Mouse (Mus musculus) CD4-positive, CD25-positive, alpha-beta regulatory T cell, adult 4 months (primary cell): ENCODE results near the gene Hnrnpa3. TPM values are rescaled to one million over a fixed set of nuclear protein-coding genes. Genes with fewer than 3 reads are reported as not detected.
A peak's percentile ranks its signal among the peaks of the same experiment; 100 is the strongest.
"Not testable (repeated sequence)": the region's sequence is repeated elsewhere in the genome, so short reads cannot be mapped to it uniquely, and the experiment has no call there.

Experiments used
- ATAC-seq: one replicate; pipeline ENCODE4 v1.8.0; 2017
- polyA plus RNA-seq, 2 experiments: library from polyadenylated mRNA; unstranded; fragments of 100-300 nt; shearing (Covaris generic); gene quantifications; one replicate each; pipeline ENCODE4 v1.2.1; 2017

Gene Hnrnpa3
- polyA plus RNA-seq, 2 experiments from 2014 or later, result 113 to 198 TPM

GRCm38 (mm10) chr2:75637361-75637760 is 21.7 kb upstream of the Hnrnpa3 start:
- no peak for ATAC-seq

GRCm38 (mm10) chr2:75637822-75638221 is 21.2 kb upstream of the Hnrnpa3 start:
- ATAC-seq, result not testable (repeated sequence)

GRCm38 (mm10) chr2:75639535-75639934 is 19.5 kb upstream of the Hnrnpa3 start:
- ATAC-seq, result not testable (repeated sequence)

- not testable (repeated sequence) for ATAC-seq
These were observed 16.7 kb upstream of the Hnrnpa3 start for GRCm38 (mm10) chr2:75642312-75642711.

- ATAC-seq, result no peak
These were observed 16.1 kb upstream of the Hnrnpa3 start for GRCm38 (mm10) chr2:75642795-75643550.

- ATAC-seq, result no peak
These were observed 15.1 kb upstream of the Hnrnpa3 start for GRCm38 (mm10) chr2:75643950-75644349.

- no peak for ATAC-seq
These were observed 13.8 kb upstream of the Hnrnpa3 start for GRCm38 (mm10) chr2:75645251-75645650.

- no peak for ATAC-seq
These were observed 8.6 kb upstream of the Hnrnpa3 start for GRCm38 (mm10) chr2:75650437-75650836.

GRCm38 (mm10) chr2:75653150-75653549 is 5.9 kb upstream of the Hnrnpa3 start:
- ATAC-seq, result no peak

- ATAC-seq, result no peak
These were observed 4.4 kb upstream of the Hnrnpa3 start for GRCm38 (mm10) chr2:75654679-75655078.

- ATAC-seq, result no peak
These were observed 2.1 kb upstream of the Hnrnpa3 start for GRCm38 (mm10) chr2:75656924-75657323.

- no peak for ATAC-seq
These were observed 962 bp upstream of the Hnrnpa3 start for GRCm38 (mm10) chr2:75657907-75658691.

- ATAC-seq, result peak; percentile 56
These were observed 534 bp downstream of the Hnrnpa3 start for GRCm38 (mm10) chr2:75659629-75659960.

GRCm38 (mm10) chr2:75660255-75660948 is 1.3 kb downstream of the Hnrnpa3 start:
- ATAC-seq, result no peak

GRCm38 (mm10) chr2:75661106-75661505 is 2.0 kb downstream of the Hnrnpa3 start:
- ATAC-seq, result no peak

- no peak for ATAC-seq
These were observed 10.7 kb downstream of the Hnrnpa3 start for GRCm38 (mm10) chr2:75669491-75670445.

- ATAC-seq, result no peak
These were observed 11.6 kb downstream of the Hnrnpa3 start for GRCm38 (mm10) chr2:75670446-75671336.

- no peak for ATAC-seq
These were observed 12.2 kb downstream of the Hnrnpa3 start for GRCm38 (mm10) chr2:75671337-75671660.

GRCm38 (mm10) chr2:75672561-75672960 is 13.5 kb downstream of the Hnrnpa3 start:
- ATAC-seq, result no peak

GRCm38 (mm10) chr2:75676567-75676966 is 17.5 kb downstream of the Hnrnpa3 start:
- ATAC-seq, result no peak

- ATAC-seq, result no peak
These were observed 20.9 kb downstream of the Hnrnpa3 start for GRCm38 (mm10) chr2:75679947-75680346.
